Mouse (Mus musculus): Measurements from ENCODE around the gene Trim2.

Trim2 gene

DNA sequence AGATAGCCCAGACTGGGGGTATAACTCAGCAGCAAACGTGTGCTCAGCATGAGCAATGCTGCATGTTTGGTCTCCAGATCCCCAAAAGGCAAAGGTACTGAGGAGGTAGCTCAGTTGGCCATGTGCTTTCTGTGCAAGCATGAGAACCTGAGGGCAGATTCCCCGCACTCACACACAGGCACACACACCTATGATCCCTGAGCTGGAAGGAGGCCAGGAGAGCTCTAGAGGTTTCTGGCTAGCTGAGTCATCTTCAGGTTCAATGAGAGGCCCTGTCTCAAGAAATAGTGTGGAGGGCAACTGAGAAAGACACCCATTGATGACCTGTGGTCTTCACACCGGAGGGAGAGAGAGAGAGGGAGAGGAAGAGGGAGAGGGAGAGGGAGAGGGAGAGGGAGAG is 19.4 kb downstream of the Trim2 start:
- no peak for DNase-seq (ENCODE audit: low spot score in 2 of 2)

DNA sequence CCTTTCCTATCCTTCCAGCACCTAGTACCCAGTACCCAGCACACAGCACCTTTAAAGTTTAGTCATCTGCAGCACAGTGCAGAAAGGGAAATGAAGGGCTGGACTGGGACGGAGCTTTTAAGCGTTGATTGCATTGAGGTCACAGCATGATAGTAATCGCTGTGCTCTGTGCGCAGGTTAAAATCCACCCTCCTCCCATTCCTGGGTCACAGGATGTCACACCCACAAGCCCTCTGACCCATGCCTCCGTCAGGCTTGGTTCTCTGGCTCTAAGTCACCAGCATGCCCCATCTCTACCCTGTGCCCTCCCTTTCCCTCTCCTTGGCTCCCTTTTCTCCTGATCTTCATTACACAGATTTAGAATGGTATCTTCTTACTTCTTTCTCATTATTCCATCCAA is 20.4 kb downstream of the Trim2 start:
- no peak for DNase-seq (ENCODE audit: low spot score in 2 of 2)

DNA sequence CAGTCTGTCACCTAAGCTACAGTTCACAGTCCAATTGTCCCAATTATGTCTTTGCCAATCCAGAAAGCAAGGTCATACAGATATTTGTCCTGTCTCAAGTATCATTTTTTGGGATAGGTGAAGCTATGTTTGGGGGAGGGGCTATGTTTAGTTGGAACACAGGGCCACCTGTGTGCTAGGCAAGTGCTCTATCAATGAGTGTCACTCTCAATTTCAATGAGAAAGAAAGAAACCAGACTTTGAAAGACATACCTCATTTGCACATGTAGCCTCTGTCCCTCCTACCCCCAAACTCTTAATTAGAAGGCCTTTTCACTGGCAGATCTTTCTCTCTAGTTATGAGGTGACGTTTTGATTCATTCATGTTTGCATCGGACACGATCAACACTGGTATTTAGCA is 21.9 kb downstream of the Trim2 start:
- no peak for DNase-seq (ENCODE audit: low spot score in 2 of 2)

DNA sequence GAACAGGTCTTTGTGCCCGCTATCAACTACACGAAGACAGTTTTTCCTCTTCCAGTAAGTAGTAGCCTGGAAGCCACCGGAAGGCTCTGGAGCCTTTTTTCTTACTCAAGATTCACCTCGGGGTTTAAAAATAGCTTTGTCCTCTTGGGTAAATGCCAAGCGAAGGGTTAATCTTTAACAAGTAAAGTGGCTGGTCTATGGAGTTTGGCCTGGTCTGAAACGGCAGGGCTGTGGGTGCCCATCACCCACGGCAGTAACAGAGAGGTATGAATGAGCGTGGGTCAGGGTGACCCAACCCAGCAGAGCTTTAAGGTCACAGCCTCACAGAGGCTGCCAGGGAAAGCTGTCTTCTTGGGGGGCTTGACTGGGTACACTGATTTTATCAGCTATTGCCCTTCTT is 23.2 kb downstream of the Trim2 start:
- no peak for DNase-seq (ENCODE audit: low spot score in 2 of 2)

DNA sequence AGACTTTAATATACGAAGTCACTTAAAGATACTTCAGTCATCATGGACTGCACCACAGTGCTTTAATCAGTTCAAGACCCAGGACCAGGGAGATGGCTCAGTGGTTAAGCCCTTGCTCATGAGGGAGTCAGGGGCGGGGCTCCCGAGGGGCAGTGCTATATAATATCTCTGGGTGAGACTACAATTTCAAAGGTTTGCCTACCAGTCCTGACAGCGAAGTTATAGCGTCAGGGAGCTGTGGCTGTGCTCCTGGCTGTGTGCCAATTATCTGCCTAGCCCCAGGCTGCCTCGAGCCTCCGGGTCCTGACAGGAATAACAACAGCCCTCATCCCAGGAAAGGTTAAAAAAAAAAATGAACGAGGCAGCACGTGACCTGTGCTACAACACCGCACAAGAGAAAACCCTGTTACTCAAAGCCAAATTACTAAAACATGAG is 24.7 kb downstream of the Trim2 start:
- DNase-seq (ENCODE audit: low spot score in 2 of 2) = no peak

DNA sequence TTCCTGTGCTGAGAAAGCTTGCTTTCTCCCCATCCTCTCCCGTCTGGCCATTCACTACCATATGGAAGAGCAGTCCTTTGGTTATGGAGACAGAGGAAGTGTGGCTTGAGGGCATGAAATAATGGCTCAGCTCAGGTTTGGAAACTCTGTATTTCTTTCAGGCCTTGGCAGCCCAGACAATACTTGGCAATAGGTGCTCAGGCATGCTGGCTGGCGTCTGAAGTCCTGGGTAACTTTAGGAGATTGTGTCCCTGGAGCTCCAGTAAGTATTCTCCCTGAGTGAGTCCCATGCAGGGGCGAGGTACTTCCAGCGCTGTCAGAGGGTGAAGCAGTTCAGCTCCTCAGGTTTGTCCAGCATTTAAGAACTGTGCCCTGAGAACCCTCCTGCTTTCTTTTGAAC is 27.9 kb downstream of the Trim2 start:
- DNase-seq (ENCODE audit: low spot score in 2 of 2) = no peak

DNA sequence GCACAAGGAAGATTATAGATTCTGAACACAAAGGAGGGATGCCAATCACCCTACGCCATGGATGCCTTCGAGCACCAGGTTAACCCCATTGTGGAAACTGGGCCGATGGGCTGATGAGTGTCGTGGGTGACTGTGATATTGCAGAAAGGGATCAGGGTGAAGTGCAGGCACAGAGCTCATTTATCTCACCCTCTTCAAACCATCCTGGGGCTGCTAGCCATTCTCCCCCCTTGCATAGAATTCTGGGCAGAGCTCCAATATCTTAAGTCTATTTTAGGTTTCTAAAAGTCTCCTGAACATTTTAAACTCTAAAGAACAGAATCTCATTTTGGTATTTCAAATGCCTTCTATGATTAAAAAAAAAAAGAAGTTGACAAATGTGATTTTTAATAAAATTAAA is 31.6 kb downstream of the Trim2 start:
- DNase-seq (ENCODE audit: low spot score in 2 of 2) = no peak

DNA sequence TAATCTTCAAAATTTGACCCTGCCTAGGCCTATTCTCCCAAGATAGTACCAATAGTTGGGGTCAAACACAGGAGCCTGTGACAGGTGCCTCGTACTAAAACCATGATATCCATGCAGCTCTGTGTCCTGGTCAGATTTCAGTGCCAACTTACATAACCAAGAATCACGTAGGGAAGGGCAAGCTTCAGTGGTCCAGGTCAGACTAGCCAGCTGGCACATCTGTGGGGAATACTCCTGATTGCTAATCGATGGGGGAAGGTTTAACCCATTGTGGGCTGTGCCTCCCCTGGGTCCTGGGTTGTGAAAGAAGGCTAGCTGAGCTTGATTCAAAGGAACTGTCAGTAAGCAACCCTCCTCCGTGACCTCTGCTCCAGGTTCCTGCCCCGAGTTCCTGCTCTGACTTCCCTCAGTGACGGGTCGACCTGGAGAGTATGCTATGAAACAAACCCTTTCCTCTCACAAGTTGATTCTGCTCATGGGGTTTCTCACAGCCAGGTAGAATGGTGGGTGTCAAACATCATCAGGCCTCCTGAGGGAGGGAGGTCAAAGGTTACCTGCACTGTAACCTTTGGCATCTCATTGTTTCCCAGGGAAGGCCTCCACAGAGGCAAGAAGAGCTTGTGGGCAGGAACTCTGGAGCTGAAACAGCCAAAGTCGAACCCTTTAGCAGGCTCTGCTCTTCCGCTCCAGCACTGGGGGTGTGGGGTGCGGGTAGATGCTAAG is 34.2 kb downstream of the Trim2 start:
- DNase-seq (ENCODE audit: low spot score in 2 of 2) = no peak

DNA sequence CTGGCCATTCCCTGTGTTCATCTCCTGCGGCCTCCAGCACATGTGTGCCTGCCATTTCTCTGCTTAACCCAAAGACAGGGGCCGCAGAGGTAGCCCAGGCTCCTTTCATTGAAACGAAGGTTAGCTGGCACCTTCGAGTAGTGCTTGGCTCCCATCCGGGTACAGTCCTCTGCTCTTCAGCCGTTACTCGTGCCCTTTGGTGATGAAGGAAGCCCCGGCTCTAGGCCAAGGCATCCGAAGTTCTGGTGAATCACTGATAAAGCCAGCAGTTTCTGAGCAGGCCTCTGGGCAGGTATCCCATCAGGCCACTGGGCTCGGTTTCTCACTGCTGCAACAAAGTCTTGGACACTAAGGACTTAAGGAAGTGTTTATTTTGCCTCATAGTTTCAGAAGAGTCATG is 34.9 kb downstream of the Trim2 start:
- DNase-seq (ENCODE audit: low spot score in 2 of 2) = no peak

DNA sequence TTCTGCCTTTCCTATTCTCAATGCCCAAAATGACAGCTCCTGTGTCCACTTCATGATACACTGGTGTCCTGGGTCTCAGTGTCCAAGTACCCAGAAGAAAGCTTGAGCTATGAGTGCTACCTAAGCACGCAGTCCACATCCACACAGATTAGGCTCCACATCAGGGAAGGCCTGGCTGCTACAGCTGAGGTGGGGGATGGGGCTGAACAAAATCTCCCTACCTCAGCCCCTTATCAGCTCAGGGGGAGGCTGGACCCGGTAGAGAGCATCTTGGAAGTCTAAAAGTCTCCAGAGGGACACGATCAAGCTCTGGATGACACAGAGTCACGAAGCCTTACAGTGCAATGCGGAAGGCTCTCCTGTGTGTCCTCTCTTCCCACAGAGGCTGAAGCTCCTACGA is 35.6 kb downstream of the Trim2 start:
- no peak for DNase-seq (ENCODE audit: low spot score in 2 of 2)

DNA sequence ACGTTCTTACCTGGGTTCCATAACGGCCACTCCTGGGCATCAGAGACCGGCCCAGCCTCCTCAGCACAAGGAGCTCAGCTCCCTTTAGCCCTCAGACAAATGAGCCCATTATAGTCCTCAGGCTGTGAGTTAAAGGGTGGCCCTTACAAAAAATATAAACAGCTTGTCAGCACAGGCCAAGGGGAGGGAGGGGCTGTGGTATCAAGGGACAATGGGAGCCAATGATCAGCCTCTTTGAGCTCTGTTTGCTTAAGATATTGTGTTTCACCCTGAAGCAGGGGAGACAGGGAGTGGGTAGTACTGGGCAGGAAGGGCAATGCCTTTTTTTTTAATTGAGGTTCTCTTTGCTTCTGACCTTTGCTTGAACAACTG is 36.1 kb downstream of the Trim2 start:
- no peak for DNase-seq (ENCODE audit: low spot score in 2 of 2)

DNA sequence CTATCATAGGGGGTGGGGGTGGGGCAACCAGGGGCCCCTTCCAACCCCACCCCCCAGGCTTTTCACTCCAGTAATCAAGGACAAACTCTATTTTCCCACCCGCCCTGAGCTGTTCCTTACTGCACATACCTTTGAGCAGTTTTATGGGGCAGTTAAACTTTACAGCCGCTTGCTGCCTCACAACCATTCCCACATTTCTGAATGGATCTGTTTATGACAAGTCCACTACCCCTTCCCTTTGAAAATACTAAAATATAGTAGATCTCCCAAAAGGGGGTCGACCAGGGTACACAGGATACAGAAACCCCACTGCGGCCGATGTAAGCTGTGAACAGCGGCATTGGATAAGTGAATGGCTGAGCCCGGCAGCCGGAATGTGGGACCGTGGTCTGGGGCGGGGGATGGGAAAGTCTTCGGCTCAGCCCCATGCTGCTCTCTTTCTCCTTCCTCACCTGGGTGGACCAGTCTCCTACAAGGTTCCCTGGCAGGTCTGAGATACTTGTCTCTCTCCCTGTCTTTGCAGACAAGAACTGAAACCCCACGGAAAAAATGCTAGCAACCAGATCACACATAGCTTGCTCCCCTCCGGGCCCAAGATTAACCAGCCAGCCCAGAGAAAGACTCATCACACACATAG is 36.6 kb downstream of the Trim2 start:
- DNase-seq (ENCODE audit: low spot score in 2 of 2) = no peak

DNA sequence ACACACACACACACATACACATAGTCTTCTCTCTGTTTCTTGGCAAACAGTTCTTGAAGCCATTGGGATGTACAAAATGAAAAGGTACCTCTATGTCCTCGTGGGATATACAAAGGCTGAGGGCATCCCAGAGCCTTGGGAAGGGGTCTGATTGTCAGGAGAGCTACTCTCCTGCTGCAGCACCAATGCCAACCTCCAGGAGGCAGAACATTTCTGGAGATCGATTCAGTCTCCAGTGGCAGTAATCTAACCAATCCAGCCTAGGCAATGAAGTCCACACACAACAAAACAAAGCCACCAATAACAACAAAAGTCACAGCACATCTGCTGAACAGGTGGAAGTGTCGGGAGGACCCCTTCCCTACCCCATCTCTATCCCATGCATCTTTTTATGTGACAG is 38.2 kb downstream of the Trim2 start:
- no peak for DNase-seq (ENCODE audit: low spot score in 2 of 2)

DNA sequence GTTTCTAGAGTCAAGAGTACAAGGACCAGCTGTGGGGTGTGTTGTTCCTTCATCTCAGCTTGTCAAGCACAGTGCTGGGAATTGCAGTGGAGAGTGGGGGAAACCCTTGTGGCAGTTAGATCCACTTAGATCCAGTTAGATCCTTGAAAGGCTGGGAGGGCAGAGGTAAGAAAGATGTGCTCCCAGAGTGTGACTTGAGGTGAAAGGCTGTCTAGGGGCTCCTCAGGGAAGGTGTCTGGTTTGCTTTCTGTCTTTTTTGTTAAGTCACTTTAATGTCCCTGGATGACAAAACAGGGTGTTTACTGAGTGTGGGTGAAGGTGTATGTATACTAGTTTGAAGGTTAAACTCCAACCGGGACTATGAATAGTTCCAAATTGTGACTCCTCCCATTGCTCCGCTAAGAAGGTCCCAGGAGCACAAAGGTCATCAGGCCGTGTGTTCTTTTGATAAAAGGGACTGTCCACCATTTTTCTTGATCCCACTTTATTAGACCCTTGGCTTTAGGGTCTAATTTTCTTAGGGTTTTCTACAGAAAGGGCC is 40.2 kb downstream of the Trim2 start:
- DNase-seq (ENCODE audit: low spot score in 2 of 2) = no peak

DNA sequence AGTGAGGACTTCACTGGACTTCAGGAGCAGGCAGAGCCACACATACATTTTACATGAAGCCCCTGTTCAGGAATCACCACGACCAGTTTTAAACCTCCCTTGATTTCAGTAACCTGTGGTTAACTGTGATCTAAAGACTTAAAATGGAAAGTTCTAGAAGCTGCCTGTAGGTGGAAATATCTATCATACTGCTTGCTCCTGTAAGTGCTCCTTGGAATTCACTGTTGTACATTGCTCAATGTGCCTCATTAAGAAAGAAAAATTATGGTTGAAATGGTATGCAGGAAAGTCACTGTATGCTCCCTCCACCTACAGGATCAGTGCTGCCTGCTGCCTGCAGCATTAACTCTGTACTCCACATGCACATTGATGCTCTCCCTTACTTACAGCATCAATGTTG is 41.6 kb downstream of the Trim2 start:
- no peak for DNase-seq (ENCODE audit: low spot score in 2 of 2)

DNA sequence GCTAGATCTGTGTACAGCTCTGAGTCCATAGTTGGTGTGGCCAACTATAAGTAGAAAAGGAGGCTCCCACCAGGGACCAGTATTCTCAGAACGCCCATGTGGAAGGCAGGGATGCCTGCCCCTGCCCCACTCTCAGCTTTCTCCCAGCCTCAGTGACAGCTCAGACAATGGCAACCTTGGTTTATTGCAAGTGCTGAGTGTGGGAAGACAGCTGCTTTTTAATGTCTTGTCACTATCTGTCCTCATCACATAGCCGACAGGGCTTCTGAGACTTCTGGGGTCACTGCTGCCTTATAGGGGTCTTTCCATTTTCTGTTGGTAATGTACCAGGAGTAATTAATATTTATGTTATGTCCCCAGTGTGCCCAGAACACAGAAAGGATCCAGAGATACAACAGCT is 42.3 kb downstream of the Trim2 start:
- DNase-seq (ENCODE audit: low spot score in 2 of 2) = no peak

DNA sequence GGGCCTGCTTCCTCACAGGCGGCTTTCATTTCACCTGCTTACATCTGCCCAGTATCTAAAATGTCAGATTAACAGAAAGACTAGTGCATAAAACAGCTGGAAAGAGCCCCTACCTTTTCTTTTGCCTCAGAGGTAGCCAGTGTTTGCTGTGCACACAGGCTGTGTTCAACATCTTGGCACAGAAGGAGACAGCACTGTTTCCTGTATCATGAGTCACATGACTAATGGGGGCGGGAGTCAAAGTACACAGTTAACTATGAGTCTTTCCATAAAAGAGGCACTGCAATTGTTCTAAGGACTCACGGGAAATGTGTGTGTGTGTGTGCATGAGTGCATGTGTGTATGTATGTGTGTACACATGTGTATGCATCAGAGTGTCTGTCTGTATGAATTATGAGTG is 43.9 kb downstream of the Trim2 start:
- no peak for DNase-seq (ENCODE audit: low spot score in 2 of 2)

DNA sequence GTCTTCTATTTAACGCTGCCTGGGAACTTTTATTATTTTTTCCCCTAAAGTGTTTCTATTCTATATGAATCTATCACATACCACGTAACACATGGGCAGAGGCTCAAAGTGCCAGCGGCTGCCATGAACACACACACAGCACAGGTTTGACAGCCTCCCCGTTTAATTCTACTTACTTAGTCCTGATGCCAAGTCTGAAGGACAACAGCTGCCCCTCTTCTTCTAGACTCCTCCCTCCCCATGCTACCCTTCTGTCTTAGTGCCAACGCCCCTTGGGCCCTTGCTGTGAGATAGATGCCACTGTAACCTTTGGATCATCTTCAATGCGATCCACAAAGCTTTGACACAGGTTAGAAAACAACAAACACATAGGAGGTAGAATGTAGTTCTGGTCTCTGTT is 44.8 kb downstream of the Trim2 start:
- DNase-seq (ENCODE audit: low spot score in 2 of 2) = no peak

DNA sequence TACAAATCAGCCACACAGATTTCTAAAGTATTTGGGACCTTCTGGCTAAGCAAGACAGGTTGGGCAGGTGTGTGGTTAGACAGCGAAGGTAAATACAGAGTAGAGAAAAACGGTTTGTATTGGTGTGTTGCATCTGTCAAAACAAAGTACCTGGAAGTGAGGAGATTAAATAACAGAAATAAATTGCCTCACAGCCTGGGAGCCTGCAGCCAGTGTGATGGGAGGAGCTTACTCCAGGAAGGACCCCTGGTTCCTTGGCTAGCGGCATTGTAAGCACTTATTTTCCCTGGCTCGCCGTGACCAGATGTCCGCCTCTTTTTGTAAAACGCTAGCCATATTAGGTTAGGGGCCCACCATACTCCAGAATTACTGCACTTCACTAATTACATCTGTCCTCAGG is 45.8 kb downstream of the Trim2 start:
- DNase-seq (ENCODE audit: low spot score in 2 of 2) = no peak

DNA sequence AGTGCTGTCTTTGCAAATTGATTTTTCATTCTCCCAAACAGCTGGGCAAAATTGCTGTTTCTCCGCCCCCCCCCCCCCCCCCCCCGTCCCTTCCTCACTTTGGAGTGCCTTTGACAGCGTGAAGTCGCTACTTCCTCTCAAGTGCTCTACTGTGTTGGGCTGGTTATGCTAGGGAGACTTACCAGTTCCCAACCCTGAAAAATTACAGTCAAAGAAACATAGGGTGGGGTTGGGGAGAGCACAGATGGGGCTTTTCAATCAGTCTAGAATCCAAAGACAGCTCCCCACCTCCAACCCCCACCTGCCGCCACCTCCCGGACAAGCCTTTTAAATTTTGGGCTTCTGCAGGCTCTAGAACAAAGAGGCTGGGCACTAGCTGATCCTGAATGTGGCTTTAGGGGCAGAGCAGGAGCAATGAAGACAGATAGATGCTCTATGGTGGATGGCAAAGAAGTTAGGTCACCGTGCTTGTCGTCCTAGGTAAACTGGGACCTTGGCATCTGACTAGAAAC is 46.6 kb downstream of the Trim2 start:
- no peak for DNase-seq (ENCODE audit: low spot score in 2 of 2)

DNA sequence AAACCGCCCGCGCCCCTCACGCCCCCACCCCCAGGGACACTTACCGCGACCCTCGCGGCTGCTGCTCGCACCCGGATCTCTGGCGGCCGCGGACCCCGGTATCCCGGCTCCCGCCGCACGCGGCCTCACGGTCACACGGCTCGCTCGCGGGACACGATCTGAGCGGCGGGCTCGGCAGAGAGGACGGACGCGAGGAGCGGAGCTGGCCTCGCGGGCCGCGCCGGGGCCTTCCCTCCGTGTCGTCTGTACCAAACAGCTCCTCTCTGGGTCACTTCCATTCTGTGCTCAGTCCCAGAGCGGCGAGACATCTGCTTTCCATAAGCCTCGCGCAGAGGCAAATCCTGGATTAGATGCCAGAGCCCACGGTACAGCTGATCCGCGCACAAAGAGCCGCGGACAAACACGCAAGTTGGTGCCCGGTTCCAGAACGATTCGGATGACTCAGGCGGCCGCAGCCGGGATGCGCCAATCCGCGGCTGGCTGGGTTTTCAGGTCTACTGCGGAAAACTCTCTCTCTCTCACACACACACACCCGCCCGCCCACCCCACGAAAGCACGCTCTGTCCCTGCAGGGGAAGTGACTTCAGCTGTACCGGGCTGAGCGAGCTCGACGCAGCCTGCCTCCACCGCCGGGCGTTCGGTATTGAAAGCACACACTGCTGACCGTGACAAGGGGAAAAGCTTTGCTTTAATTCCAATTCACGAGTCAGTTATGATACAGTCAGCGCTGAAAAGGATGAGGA is 47.2 kb downstream of the Trim2 start:
- DNase-seq (ENCODE audit: low spot score in 2 of 2) = peak in 1 of 2 experiments; percentile 59

DNA sequence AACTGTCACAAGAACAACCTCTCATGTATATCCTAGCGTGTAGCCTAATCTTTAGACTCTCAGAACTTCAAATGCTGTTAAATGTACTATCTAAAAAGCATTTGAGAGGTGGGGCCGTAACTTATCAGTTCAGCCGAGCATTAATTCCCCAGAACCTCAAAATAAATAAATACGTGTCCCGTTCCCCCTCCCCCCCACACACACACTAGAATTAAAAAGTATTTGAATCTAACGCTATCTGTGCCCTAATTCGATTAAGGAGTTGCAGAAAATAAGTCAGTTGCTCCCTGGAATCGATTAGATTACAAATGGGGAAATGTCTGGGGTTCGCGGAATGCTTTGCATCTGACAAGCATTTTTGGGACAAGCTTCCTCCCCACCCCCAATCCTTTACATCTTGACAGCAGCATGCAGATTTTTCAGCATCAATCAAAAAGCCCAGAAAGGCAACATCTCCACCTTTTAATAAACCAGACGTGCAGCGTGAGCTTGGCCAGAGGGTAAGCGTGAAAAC is 48.1 kb downstream of the Trim2 start:
- no peak for DNase-seq (ENCODE audit: low spot score in 2 of 2)

All from cerebellum, postnatal 4 days (tissue).